Mouse (Mus musculus) neural tube, embryonic 10.5 days (tissue): ENCODE data around the gene Atrip.

Source experiments
- DNase-seq: peaks from one replicate; pipeline ENCODE4 v3.0.0-alpha.2; 2017; ENCODE audit warnings: low spot score; ENCODE audit errors: extremely low spot score

Gene Atrip

GRCm38 (mm10) chr9:109073661-109074573 lies at the start of gene Atrip:
TSS of gene Atrip (minus strand) at chr9:109074124.
- peak; percentile 92 for DNase-seq

GRCm38 (mm10) chr9:109123266-109123665 lies 49.3 kb upstream of the Atrip start:
- no peak for DNase-seq

DNA sequence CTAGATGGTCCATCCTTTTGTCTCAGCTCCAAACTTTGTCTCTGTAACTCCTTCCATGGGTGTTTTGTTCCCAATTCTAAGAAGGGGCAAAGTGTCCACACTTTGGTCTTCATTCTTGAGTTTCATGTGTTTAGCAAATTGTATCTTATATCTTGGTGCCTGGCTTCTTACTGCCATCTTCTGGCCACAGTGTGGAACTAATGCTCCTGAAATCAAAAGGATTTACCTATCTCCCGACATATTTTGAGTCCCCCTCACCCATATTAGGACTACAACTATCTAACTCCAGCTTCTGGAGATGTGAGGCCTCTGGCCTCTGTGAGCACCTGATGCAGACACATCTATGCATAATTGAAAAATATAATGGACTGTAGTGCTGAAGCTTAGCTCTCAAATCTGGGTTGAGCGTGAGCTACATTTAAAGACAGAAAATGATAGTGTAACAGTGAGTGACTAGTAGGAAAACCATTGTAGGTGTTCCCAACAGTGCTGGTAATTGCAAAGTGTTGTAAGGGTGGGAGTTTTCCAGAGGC lies 48.7 kb upstream of the Atrip start:
- DNase-seq, result no peak

DNA sequence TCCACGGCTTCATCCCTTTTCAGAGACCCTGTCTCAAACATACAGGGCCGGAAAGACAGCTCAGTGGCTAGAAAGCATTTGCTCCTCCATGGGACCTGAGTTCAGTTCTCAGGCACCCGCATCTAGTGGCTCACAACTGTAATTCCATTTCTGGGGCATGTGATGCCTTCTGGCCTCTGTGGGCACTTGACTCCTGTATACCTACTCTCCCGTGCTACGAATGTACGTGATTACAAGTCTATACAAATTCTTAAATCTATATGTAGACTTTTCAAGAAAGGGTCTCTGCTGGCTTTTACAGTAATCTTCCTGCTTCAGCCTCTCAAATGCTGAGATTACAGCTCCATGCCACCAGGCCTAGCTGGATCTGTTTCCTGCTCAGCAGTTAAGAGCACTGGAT lies 47.0 kb upstream of the Atrip start:
- no peak for DNase-seq

- no peak for DNase-seq
Observed at GRCm38 (mm10) chr9:109119571-109119970, 45.6 kb upstream of the Atrip start.

DNA sequence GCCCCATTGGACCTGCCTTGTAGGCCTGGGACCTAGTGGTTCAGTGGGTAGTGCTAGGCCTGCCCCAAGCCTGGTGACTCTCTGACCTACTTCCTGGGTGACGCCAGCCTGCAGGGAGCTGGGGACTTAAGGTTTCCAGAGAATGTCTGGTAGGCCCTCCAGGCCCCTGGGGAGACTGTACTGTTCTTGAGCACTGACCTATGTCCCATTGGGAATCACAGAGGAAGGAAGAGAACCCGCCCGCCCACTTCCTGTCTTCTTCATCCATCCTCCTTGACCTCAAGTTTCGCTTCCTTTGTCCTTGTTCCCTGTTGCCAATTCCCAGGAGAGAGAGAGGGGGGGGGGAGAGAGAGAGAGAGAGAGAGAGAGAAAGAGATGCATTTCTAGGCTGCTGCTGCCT lies 44.2 kb upstream of the Atrip start:
- no peak for DNase-seq

GRCm38 (mm10) chr9:109116205-109116604 lies 42.3 kb upstream of the Atrip start:
- DNase-seq, result no peak

GRCm38 (mm10) chr9:109114871-109115270 lies 40.9 kb upstream of the Atrip start:
- no peak for DNase-seq

GRCm38 (mm10) chr9:109114276-109114675 lies 40.4 kb upstream of the Atrip start:
- DNase-seq, result no peak

DNA sequence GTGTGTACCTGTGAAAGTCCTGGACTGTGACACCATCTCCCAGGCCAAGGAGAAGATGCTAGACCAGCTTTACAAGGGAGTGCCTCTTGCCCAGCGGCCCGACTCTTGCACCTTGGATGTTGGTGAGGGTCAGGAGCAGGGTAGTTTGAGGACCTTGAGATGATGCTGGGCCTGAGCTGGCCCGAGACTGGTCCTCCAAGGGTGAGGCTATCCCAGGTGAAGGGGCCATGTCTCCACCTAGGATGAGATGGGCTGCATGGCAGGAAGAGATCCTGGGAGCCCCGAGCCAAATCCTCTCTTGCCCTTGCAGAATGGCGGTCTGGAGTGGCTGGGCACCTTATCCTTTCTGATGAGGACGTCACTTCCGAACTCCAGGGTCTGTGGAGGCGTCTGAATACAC lies 39.4 kb upstream of the Atrip start:
- no peak for DNase-seq

DNA sequence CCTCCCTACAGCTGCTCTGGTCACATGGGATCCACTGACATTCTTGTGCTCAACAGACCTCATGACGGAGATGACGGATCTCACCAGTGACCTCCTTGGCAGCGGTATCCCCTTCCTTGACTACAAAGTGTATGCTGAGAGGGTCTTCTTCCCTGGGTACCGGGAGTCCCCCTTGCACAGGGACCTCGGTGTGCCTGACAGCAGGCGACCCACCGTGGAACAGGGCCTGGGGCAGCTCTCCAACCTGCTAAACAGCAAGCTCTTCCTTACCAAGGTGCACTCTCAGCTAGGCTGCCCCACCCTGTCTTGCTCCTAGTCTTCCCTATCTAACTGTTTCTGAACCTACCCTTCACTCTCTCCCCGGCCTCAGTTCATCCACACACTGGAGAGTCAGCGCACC lies 37.7 kb upstream of the Atrip start:
- DNase-seq, result no peak

DNA sequence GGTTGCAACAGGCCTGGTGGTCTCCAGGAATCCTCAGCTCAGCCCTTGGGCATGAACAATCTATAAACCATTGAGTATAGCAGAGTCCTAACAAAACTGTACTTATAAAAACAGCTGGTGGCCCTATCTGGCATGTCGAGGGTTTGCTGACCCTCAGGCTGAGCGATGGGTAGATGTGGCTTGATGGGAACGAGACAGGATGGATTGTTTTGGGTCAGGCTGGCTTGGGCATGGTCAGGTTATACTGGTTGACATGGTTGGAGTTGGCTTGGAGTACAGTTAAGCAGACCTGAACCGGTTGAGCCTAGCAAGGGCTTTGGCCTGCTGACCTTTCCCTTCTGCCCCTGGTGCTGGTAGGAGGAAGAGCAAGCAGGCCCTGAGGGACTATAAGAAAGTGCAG lies 37.2 kb upstream of the Atrip start:
- DNase-seq, result no peak

DNA sequence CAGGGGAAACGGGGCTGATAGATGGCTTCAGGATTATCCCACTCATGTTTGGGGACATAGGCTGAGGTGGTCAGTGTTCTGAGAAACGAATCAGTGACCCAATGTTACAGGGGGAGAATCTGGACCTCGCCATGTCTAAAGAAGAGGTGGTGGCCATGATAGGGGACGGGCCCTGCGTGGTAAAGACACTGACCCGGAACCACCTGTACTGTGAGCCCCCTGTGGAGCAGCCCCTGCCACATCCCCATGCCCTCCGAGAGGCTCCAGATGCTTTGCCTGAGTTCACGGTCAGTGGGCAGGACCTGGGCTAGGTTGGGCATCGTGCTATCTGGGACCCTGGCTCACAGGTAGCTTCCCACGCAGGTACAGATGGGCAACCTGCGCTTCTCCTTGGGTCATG lies 36.3 kb upstream of the Atrip start:
- DNase-seq, result no peak

DNA sequence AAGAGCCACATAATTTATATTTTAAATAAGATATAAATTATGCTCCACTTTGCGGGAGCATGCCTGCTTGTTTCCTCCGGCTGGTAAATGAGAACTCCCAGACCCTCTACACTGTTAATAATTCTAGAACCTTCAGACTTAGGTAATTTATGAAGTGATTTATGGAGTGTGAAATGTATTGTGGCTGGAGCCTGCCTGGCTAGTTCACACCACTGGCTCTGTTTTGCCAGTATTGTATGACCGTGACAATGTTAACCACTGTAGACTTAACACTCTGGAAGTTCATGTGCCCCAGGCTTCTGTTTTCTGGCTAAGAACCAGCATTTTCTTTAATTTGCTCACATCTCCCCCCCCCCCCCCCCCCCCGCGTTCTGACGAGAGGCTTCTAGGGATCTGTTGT lies 33.4 kb upstream of the Atrip start:
- no peak for DNase-seq

DNA sequence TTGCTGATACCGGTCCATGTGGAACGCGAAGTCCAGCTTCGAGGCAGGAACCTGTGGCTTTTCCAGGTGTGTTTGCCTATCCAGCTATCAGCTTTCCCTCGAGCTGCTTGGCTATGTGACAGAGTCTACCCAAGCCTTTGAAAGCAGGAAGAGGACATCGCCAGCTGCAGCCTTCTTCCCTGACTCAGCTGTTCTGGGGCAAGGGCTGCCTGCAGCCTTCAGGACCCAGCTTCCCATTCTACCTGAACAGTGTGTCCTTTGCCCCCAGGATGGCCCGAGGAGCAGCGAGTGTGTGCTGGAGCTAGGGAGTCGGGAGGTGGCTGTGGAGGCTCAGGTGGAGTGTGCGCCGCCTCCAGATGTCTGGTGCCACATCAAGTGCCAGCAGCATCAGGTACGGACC lies 31.7 kb upstream of the Atrip start:
- DNase-seq, result no peak

DNA sequence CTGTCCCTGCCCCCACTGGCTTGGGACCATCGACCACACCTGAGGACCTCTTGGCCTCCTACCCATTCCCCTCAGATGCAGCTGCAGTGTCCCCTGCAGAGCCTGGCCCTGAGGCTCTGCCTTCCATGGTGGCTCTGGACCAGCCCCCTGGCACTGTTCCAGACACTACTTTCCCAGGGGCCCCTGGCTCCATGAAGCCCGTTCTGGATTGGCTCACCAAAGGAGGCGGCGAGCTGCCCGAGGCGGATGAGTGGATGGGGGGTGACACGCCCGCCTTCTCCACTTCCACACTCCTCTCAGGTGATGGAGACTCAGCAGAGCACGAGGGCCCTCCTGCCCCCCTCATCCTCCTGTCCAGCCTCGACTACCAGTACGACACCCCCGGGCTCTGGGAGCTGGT lies 31.1 kb upstream of the Atrip start:
- no peak for DNase-seq

GRCm38 (mm10) chr9:109104083-109104482 lies 30.2 kb upstream of the Atrip start:
- DNase-seq, result no peak

GRCm38 (mm10) chr9:109103250-109103649 lies 29.3 kb upstream of the Atrip start:
- DNase-seq, result no peak

DNA sequence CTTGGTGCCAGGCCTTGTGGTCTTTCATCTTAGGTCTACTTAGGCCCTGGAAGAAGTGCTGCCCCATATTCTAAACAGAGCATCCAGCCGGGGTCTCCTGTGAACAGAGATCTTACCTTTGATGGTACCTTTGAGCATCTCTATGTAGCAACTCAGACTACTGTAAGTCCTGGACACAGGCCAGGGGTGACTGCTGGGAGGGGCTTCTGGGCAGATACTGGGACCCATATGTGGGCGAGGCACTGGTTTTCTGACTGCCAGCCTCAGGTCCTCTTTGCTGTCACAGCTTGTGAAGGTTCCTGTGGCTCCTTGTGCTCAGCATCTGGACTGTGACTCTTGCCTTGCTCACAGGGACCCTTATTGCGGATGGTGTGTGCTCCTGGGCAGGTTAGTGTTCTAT lies 28.6 kb upstream of the Atrip start:
- no peak for DNase-seq

GRCm38 (mm10) chr9:109101933-109102445 lies 28.1 kb upstream of the Atrip start:
- no peak for DNase-seq

DNA sequence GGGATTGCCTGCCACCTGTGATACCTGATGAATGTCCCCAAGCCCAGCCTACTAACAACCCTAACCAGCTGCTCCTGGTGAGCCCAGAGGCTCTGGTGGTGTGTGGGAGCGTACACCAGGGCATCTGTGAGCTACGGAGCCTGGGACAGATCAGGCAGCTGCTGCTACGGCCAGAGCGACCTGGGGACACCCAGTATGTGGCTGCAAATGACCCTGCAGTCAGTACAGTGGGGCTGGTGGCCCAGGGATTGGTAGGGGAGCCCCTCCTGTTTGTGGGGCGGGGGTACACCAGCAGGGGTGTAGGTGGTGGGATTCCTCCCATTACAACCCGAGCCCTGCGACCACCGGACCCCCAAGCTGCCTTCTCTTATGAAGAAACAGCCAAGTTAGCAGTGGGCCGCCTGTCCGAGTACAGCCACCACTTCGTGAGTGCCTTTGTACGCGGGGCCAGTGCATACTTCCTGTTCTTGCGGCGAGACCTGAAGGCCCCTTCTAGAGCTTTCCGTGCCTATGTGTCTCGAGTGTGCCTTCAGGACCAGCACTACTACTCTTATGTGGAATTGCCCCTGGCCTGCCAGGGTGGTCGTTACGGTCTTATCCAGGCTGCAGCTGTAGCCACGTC lies 26.5 kb upstream of the Atrip start:
- no peak for DNase-seq

DNA sequence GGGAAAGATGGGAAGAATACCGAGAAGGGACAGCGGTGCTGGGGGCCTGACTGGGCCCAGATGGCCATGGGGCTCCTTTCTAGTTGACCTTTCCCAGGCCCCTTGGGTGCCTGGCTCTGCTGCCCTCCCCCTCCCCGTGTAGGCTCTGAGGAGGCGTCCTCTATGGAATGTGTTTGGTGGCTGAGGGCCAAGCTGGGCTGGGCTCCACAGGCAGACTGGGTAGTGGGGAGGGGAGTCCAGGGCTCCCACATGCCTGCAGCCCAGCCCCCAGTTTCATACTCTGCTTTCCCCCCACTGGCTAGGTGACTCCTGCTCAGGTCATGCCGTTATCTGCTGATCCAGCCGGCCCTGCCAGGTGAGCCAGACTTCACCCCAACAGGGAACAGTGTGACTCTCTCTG lies 25.0 kb upstream of the Atrip start:
- DNase-seq, result no peak
